Mouse (Mus musculus): ENCODE results near the gene Fam124a.

- TF ChIP-seq POLR2A (IDR thresholded peaks at IDR 0.05; ENCODE audit: control insufficient read depth, low read depth, low read length) = no peak
- TF ChIP-seq CTCF (IDR thresholded peaks at IDR 0.05; ENCODE audit: control insufficient read depth, insufficient read depth, insufficient replicate concordance, low read depth, low read length) = no peak
Measured at GRCm38 (mm10) chr14:62550121-62550520, 5.4 kb upstream of the Fam124a start.

Measured in testis, adult 2 months (tissue).